Mouse (Mus musculus) gastrocnemius, adult 8-10 months (tissue): ENCODE measurements around the gene Smim10l1. TPM values are rescaled to one million over a fixed set of nuclear protein-coding genes. Genes with fewer than 3 reads are reported as not detected.

Experiments used
- DNase-seq, 2 experiments: peaks; one replicate each; pipeline ENCODE4 v3.0.0; 2022; ENCODE audit warnings: low spot score in 2 of 2
- total RNA-seq, 4 experiments: library from RNA; stranded (reverse); gene quantifications; 2 replicates each; pipeline ENCODE4 v1.2.4; 2022

Smim10l1 gene
- 100 to 1,000 TPM; 133 to 162 (median 145) TPM for total RNA-seq

DNA sequence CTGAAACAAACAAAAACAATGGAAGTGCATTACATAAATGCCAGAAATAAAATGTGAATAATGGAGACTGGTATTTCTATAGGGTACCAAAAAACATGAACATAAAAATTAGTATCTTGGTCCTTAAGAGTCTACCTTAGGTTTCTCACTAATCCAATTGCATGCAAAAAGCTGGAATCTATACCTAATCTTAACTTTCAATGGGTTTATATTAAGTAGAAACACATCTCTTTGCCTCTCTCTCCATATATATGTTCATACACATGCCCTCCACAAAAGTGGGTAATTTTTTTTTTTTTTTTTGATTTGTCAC lies at the start of gene Smim10l1:
Gene Smim10l1, plus strand, starts transcription at position 301 of the 313 bp plus-strand sequence.
- DNase-seq, result no peak

DNA sequence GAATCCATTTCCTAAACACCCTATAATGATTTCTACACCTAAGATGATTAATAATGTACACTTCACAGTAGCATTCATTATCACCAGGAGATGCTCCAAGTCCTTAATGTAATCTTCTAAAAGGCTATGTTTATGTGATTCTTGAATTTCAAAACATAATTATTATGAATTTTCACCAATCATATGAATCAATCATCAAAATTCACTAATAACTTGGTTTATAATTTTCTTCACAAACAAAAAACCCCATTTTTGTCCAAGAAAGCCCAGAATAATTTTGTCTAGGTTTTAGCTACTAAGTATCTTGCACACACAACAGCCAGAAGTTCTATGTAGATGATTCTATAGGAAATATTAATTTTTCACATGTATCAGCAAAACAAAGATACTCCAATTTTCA lies 49.0 kb upstream of the Smim10l1 start, which contains the start of gene Tas2r140:
Gene Tas2r140, minus strand, starts transcription at position 101 of the 400 bp plus-strand sequence.
- no peak for DNase-seq

DNA sequence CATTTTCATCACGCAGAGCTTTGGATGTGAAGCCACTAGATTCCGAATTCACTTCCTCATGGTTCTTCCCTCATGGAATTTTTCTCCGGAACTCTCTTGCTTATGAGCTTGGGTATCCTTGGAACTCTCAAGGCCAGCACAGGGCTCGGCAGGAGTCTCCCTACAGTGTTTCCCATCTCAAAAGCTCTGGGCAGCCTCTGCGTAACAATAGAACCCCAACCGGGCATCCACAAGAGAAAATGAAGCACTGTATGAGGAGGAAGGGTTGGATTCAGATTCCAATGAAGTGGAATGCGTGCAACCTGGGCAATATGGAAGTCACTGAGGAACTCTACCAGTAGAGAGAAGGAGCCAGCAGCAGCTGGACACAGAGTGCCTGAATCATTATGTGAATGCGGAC lies 12.5 kb upstream of the Smim10l1 start:
- DNase-seq, result no peak

DNA sequence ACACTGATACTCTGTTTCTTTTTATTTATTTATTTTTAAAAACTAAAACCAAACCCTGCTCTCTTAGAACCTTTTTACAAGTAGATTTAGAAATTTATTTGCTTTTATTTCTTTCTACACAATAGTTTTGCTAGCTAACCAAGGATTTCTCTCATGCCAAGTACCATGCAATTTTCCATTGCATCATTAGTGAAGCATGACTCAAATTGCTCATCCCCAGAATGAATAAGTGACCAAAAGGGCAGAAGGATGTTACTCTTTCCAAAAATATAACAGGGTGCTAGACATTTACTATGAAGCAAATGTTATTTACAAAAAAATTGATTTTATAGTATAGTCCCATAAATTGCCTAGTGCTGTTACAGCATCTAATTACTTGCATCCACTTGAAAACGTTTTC lies 2.3 kb upstream of the Smim10l1 start:
- DNase-seq, result no peak

DNA sequence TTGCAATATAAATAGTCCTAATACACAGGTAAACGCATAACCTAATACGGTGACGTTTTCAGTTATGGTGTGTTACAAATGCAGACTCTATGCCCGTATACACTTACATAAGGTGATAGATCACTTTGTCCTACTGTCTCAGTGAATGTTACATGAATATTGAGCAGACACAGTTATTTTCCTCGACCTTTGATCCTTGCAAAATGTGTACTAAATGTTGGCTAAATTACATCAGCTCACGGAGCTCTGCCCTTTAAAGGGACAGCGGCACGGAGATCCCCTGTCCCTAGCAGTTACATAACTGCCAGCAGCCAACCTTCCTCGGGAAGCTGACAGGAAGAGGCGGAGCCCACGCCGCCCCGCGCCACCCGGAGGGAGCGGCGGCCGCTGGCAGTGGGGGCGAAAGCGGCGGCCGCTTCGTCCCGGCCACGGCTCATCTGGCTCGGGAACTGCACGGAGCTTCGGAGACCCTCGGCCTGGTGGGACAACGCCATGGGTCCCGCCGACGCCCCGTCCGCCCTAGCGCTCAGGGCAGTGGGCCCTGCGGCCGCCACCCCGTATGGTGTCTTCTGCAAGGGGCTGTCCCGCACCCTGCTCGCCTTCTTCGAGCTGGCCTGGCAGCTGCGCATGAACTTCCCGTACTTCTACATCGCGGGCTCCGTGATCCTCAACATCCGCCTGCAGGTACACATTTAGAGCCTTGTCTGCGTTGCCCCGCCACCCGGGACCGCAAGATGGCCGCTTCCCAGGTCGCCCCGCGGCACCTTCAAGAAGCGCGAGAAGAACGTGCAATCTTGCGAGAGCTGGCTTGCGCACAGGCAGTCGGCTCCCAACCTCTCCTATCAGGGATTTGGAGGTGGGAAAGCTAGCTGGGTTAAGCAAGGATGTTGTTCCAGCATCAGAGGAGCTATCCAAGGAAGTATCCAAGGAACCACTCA lies 482 bp downstream of the Smim10l1 start:
- peak; percentile 83 to 87 for DNase-seq

Other genes starting within 250 kb of the Smim10l1 start
- not detected for gene Tas2r116, start 249.5 kb upstream of the Smim10l1 start, total RNA-seq
- not detected for gene Tas2r110, start 236.9 kb upstream of the Smim10l1 start, total RNA-seq
- gene Tas2r113, start 211.9 kb upstream of the Smim10l1 start, total RNA-seq, result not detected
- not detected for gene Tas2r125, start 195.3 kb upstream of the Smim10l1 start, total RNA-seq
- gene Tas2r129, start 153.8 kb upstream of the Smim10l1 start, total RNA-seq, result not detected
- not detected for gene Tas2r131, start 147.0 kb upstream of the Smim10l1 start, total RNA-seq
- not detected for gene Tas2r109, start 123.9 kb upstream of the Smim10l1 start, total RNA-seq
- not detected for gene Tas2r103, start 67.8 kb upstream of the Smim10l1 start, total RNA-seq
- not detected for gene Tas2r140, start 49.1 kb upstream of the Smim10l1 start, total RNA-seq
- not detected for gene 5530400C23Rik, start 187.3 kb downstream of the Smim10l1 start, total RNA-seq